Mouse (Mus musculus) liver, embryonic 16.5 days (tissue): ENCODE measurements around the gene Krr1. TPM values are rescaled to one million over a fixed set of nuclear protein-coding genes. Genes with fewer than 3 reads are reported as not detected.

Source experiments
- ATAC-seq: fragments of 200-750 bp; cut with Nextera tagmentation; 2 replicates; pipeline ENCODE4 v1.8.0; 2017; ENCODE audit warnings: low read depth, mild to moderate bottlenecking, moderate number of reproducible peaks, moderate library complexity
- H3K27ac ChIP-seq: fragments of 300-500 bp; sonication (generic); 2 replicates; pipeline ENCODE4 v1.5.1; 2014; ENCODE audit warnings: mild to moderate bottlenecking, low read length
- H3K27me3 ChIP-seq: fragments of 300-500 bp; sonication (generic); 2 replicates; pipeline ENCODE4 v1.6.1; 2014; ENCODE audit warnings: low read depth, low read length, mixed read lengths; ENCODE audit not compliant: control insufficient read depth, insufficient read depth
- H3K36me3 ChIP-seq: fragments of 300-500 bp; sonication (generic); 2 replicates; pipeline ENCODE4 v1.6.1; 2014; ENCODE audit warnings: mild to moderate bottlenecking; ENCODE audit not compliant: control insufficient read depth, insufficient read depth
- H3K4me1 ChIP-seq: fragments of 300-500 bp; sonication (generic); 2 replicates; pipeline ENCODE4 v1.6.1; 2014; ENCODE audit warnings: low read depth, low read length, mixed read lengths; ENCODE audit not compliant: control insufficient read depth
- H3K4me2 ChIP-seq: fragments of 300-500 bp; sonication (generic); 2 replicates; pipeline ENCODE4 v1.6.1; 2014; ENCODE audit warnings: low read depth, low read length, mixed read lengths
- H3K4me3 ChIP-seq: fragments of 300-500 bp; sonication (generic); 2 replicates; pipeline ENCODE4 v1.5.1; 2014; ENCODE audit warnings: low read depth, mild to moderate bottlenecking, low read length
- H3K9ac ChIP-seq: fragments of 300-500 bp; sonication (generic); 2 replicates; pipeline ENCODE4 v1.6.1; 2014; ENCODE audit warnings: low read depth, low read length
- H3K9me3 ChIP-seq: fragments of 300-500 bp; sonication (generic); replicated peaks from 2 replicates; pipeline ENCODE4 v1.6.1; 2016; ENCODE audit warnings: low read length; ENCODE audit not compliant: control insufficient read depth
- WGBS: fragments of 180-500 bp; shearing (Covaris S2); extraction: QIAGEN DNeasy Blood & Tissue Kit; methylation state at CpG from one replicate; pipeline ENCODE4 v1.1.7; 2014; ENCODE audit not compliant: insufficient replicate concordance; 5-methylcytosine and 5-hydroxymethylcytosine counted together
- polyA plus RNA-seq: library from polyadenylated mRNA; unstranded; fragments of >200 nt; fragmentation: Nextera tagmentation; extraction: Ambion mirVana; gene quantifications from 2 replicates; pipeline ENCODE4 v1.2.1, GENCODE M21; 2015

The Krr1 gene
- polyA plus RNA-seq, 1 experiment from 2014 or later, result 16.1 TPM

- WGBS, result 42% methylated on average over 2 of the region's 2 CpGs
- no peak overlapping the region for H3K27ac ChIP-seq
- no peaks in the 10 kb centered on the region for H3K27me3 ChIP-seq
- no peak overlapping the region for H3K4me3 ChIP-seq
- H3K4me1 ChIP-seq, result no peaks in the 10 kb centered on the region
- no peak overlapping the region for H3K4me2 ChIP-seq
- H3K9ac ChIP-seq, result no peak overlapping the region
- ATAC-seq, result no peak
- H3K9me3 ChIP-seq, result no peaks in the 10 kb centered on the region
- H3K36me3 ChIP-seq, result no peaks in the 10 kb centered on the region
Measured at GRCm38 (mm10) chr10:111959353-111959752, 13.1 kb upstream of the Krr1 start.

GRCm38 (mm10) chr10:111960459-111960858, 12.0 kb upstream of the Krr1 start:
- Histone ChIP-seq H3K36me3 (no peaks in the 10 kb centered on the region), H3K27ac (no peak overlapping the region), H3K27me3 (no peaks in the 10 kb centered on the region), H3K9ac (no peak overlapping the region), H3K9me3 (no peaks in the 10 kb centered on the region), H3K4me2 (no peak overlapping the region), H3K4me3 (no peak overlapping the region), H3K4me1 (no peaks in the 10 kb centered on the region)
- WGBS, result 39% methylated on average over 6 of the region's 6 CpGs
- ATAC-seq, result 0 out of 2 replicates have a peak, but pooled peaks have one; percentile 35

GRCm38 (mm10) chr10:111966394-111966793, 6.1 kb upstream of the Krr1 start:
- Histone ChIP-seq H3K9ac (no peak overlapping the region), H3K4me3 (no peak overlapping the region), H3K4me1 (no peaks in the 10 kb centered on the region), H3K27ac (no peak overlapping the region), H3K4me2 (no peak overlapping the region), H3K9me3 (no peaks in the 10 kb centered on the region), H3K36me3 (no peaks in the 10 kb centered on the region), H3K27me3 (no peaks in the 10 kb centered on the region)
- WGBS, result 46% methylated on average over 4 of the region's 4 CpGs
- ATAC-seq, result no peak

- H3K9ac ChIP-seq, result no peak overlapping the region
- H3K4me3 ChIP-seq, result no peak overlapping the region
- peak overlapping the region; percentile 27; the same call in 1 of the 2 replicates for H3K4me2 ChIP-seq
- H3K36me3 ChIP-seq, result no peaks in the 10 kb centered on the region
- H3K27ac ChIP-seq, result no peak overlapping the region
- peaks cover 7% of the 10 kb centered on the region for H3K4me1 ChIP-seq
- WGBS, result 72% methylated on average over 3 of the region's 3 CpGs
- ATAC-seq, result no peak
- H3K9me3 ChIP-seq, result no peaks in the 10 kb centered on the region
- H3K27me3 ChIP-seq, result no peaks in the 10 kb centered on the region
Measured at GRCm38 (mm10) chr10:111971929-111972328, 535 bp upstream of the Krr1 start.

- Histone ChIP-seq H3K4me2 (no peak overlapping the region), H3K9me3 (no peaks in the 10 kb centered on the region), H3K36me3 (peaks cover 14% of the 10 kb centered on the region), H3K27ac (no peak overlapping the region), H3K27me3 (no peaks in the 10 kb centered on the region), H3K9ac (no peak overlapping the region), H3K4me1 (peaks cover 7% of the 10 kb centered on the region), H3K4me3 (no peak overlapping the region)
- no peak for ATAC-seq
- 29% methylated on average over 5 of the region's 5 CpGs for WGBS
Measured at GRCm38 (mm10) chr10:111977584-111977983, 5.1 kb downstream of the Krr1 start.

GRCm38 (mm10) chr10:111983070-111983469, 10.6 kb downstream of the Krr1 start:
- no peak overlapping the region for H3K4me3 ChIP-seq
- no peaks in the 10 kb centered on the region for H3K27me3 ChIP-seq
- H3K36me3 ChIP-seq, result peaks cover 33% of the 10 kb centered on the region
- no peaks in the 10 kb centered on the region for H3K4me1 ChIP-seq
- no peaks in the 10 kb centered on the region for H3K9me3 ChIP-seq
- H3K4me2 ChIP-seq, result no peak overlapping the region
- no peak for ATAC-seq
- H3K27ac ChIP-seq, result no peak overlapping the region
- WGBS, result 81% methylated on average over 5 of the region's 5 CpGs
- H3K9ac ChIP-seq, result no peak overlapping the region

GRCm38 (mm10) chr10:111986453-111986852, 14.0 kb downstream of the Krr1 start:
- H3K4me3 ChIP-seq, result no peak overlapping the region
- H3K27me3 ChIP-seq, result no peaks in the 10 kb centered on the region
- no peak overlapping the region for H3K4me2 ChIP-seq
- no peaks in the 10 kb centered on the region for H3K4me1 ChIP-seq
- H3K27ac ChIP-seq, result no peak overlapping the region
- H3K9me3 ChIP-seq, result no peaks in the 10 kb centered on the region
- 68% methylated on average over 6 of the region's 6 CpGs for WGBS
- ATAC-seq, result peak; percentile 58; the same call in 1 of the 2 replicates
- H3K9ac ChIP-seq, result no peak overlapping the region
- H3K36me3 ChIP-seq, result peaks cover 19% of the 10 kb centered on the region

GRCm38 (mm10) chr10:111995803-111996548, 23.5 kb downstream of the Krr1 start:
- Histone ChIP-seq H3K4me2 (no peak overlapping the region), H3K9me3 (no peaks in the 10 kb centered on the region), H3K4me1 (peaks cover 4% of the 10 kb centered on the region; the same call in 1 of the 2 replicates), H3K9ac (no peak overlapping the region), H3K27me3 (no peaks in the 10 kb centered on the region), H3K4me3 (peak overlapping the region; percentile 23), H3K27ac (0 out of 2 replicates have a peak overlapping the region, but pooled peaks have one; percentile 29), H3K36me3 (no peaks in the 10 kb centered on the region)
- ATAC-seq, result no peak
- WGBS, result 37% methylated on average over 11 of the region's 11 CpGs

- Histone ChIP-seq H3K36me3 (no peaks in the 10 kb centered on the region), H3K9me3 (no peaks in the 10 kb centered on the region), H3K4me1 (peaks cover 7% of the 10 kb centered on the region), H3K9ac (no peak overlapping the region), H3K27me3 (no peaks in the 10 kb centered on the region), H3K27ac (peak overlapping the region; percentile 26), H3K4me3 (peak overlapping the region; percentile 10), H3K4me2 (peak overlapping the region; percentile 19)
- 0 out of 2 replicates have a peak, but pooled peaks have one; percentile 20 for ATAC-seq
- WGBS, result 24% methylated on average over 7 of the region's 7 CpGs
Measured at GRCm38 (mm10) chr10:111996549-111996904, 24.1 kb downstream of the Krr1 start.
